Mouse (Mus musculus) C2C12 (cell line): ENCODE results near the gene Pcnx. TPM values are rescaled to one million over a fixed set of nuclear protein-coding genes. Genes with fewer than 3 reads are reported as not detected.

Experiments used
- H3K27me3 ChIP-seq: one replicate; pipeline ENCODE4 v1.6.1; 2011; ENCODE audit not compliant: control insufficient read depth, insufficient read depth, insufficient read length
- H3K36me3 ChIP-seq: one replicate; pipeline ENCODE4 v1.6.1; 2011; ENCODE audit not compliant: control insufficient read depth, insufficient read depth
- H3K4me3 ChIP-seq: one replicate; pipeline ENCODE4 v1.5.1; 2011; ENCODE audit warnings: mild to moderate bottlenecking, control low read depth; ENCODE audit not compliant: poor library complexity, insufficient read depth, severe bottlenecking
- H3K79me2 ChIP-seq: one replicate; pipeline ENCODE4 v1.6.1; 2011; ENCODE audit not compliant: control insufficient read depth, insufficient read depth
- H3K79me3 ChIP-seq: one replicate; pipeline ENCODE4 v1.6.1; 2011; ENCODE audit warnings: low read depth, control low read depth
- H3ac ChIP-seq: one replicate; pipeline ENCODE3; 2011; ENCODE audit warnings: low read depth; ENCODE audit not compliant: control insufficient read depth, insufficient read length
- CEBPB ChIP-seq: IDR thresholded peaks from one replicate; pipeline ENCODE4 v1.6.1; 2011; ENCODE audit warnings: low read depth, mild to moderate bottlenecking, control low read depth, moderate library complexity
- CTCF ChIP-seq: IDR thresholded peaks from one replicate; pipeline ENCODE4 v1.5.1; 2011; ENCODE audit not compliant: control insufficient read depth, insufficient read depth, insufficient read length
- FOSL1 ChIP-seq: IDR thresholded peaks from one replicate; pipeline ENCODE4 v1.8.0; 2011; ENCODE audit warnings: mild to moderate bottlenecking, low read length; ENCODE audit not compliant: poor library complexity, insufficient read depth, severe bottlenecking
- MAX ChIP-seq: IDR thresholded peaks from one replicate; pipeline ENCODE4 v1.6.1; 2011; ENCODE audit warnings: mild to moderate bottlenecking, control low read depth
- MYOD1 ChIP-seq: IDR thresholded peaks from one replicate; pipeline ENCODE4 v1.6.1; 2011; ENCODE audit warnings: low read depth; ENCODE audit not compliant: control insufficient read depth, insufficient read length
- MYOG ChIP-seq: IDR thresholded peaks from one replicate; pipeline ENCODE4 v1.6.1; 2011; ENCODE audit not compliant: control insufficient read depth, insufficient read length; ENCODE audit errors: extremely low read depth
- USF1 ChIP-seq: IDR thresholded peaks from one replicate; pipeline ENCODE4 v1.6.1; 2011; ENCODE audit warnings: low read depth, mild to moderate bottlenecking, control low read depth, moderate library complexity
- polyA plus RNA-seq: library from polyadenylated mRNA; unstranded; fragments of >200 nt; fragmentation: generic; extraction: Trizol; gene quantifications from one replicate; pipeline ENCODE4 v1.2.1, GENCODE M21; 2012; ENCODE audit warnings: missing spikeins

Gene Pcnx
- polyA plus RNA-seq, 1 experiment, result 9.1 TPM

GRCm38 (mm10) chr12:81934510-81934909 is 74.7 kb downstream of the Pcnx start:
- H3ac ChIP-seq, result no peak overlapping the region
- no peaks in the 10 kb centered on the region for H3K79me2 ChIP-seq
- H3K36me3 ChIP-seq, result no peaks in the 10 kb centered on the region
- H3K4me3 ChIP-seq, result no peak overlapping the region
- no peaks in the 10 kb centered on the region for H3K79me3 ChIP-seq
- no peaks in the 10 kb centered on the region for H3K27me3 ChIP-seq
- TF ChIP-seq USF1 (no peak), MAX (no peak), CEBPB (no peak), MYOG (no peak), FOSL1 (no peak), MYOD1 (no peak), CTCF (no peak)

GRCm38 (mm10) chr12:81936066-81936465 is 76.2 kb downstream of the Pcnx start:
- Histone ChIP-seq H3K36me3 (no peaks in the 10 kb centered on the region), H3K4me3 (no peak overlapping the region), H3K79me2 (no peaks in the 10 kb centered on the region), H3ac (no peak overlapping the region), H3K79me3 (no peaks in the 10 kb centered on the region), H3K27me3 (no peaks in the 10 kb centered on the region)
- TF ChIP-seq CEBPB (no peak), FOSL1 (no peak), MYOG (no peak), MAX (no peak), USF1 (no peak), MYOD1 (no peak), CTCF (no peak)

- Histone ChIP-seq H3ac (no peak overlapping the region), H3K79me2 (no peaks in the 10 kb centered on the region), H3K79me3 (no peaks in the 10 kb centered on the region), H3K27me3 (no peaks in the 10 kb centered on the region), H3K4me3 (no peak overlapping the region), H3K36me3 (no peaks in the 10 kb centered on the region)
- no peak for TF ChIP-seq CEBPB
- no peak for TF ChIP-seq MAX
- TF ChIP-seq CTCF, result no peak
These were observed 81.4 kb downstream of the Pcnx start for GRCm38 (mm10) chr12:81941191-81941590.

GRCm38 (mm10) chr12:81943331-81944062 is 83.7 kb downstream of the Pcnx start:
- Histone ChIP-seq H3ac (no peak overlapping the region), H3K36me3 (no peaks in the 10 kb centered on the region), H3K27me3 (no peaks in the 10 kb centered on the region), H3K79me3 (no peaks in the 10 kb centered on the region), H3K4me3 (no peak overlapping the region), H3K79me2 (no peaks in the 10 kb centered on the region)
- no peak for TF ChIP-seq USF1
- no peak for TF ChIP-seq MYOG
- no peak for TF ChIP-seq CEBPB
- no peak for TF ChIP-seq MYOD1
- no peak for TF ChIP-seq MAX
- no peak for TF ChIP-seq FOSL1
- TF ChIP-seq CTCF, result no peak

- no peak overlapping the region for H3ac ChIP-seq
- H3K4me3 ChIP-seq, result no peak overlapping the region
- TF ChIP-seq USF1 (no peak), MAX (no peak), CTCF (no peak), FOSL1 (no peak), MYOD1 (no peak), CEBPB (no peak), MYOG (no peak)
- peaks cover 3% of the 10 kb centered on the region for H3K36me3 ChIP-seq
- H3K79me2 ChIP-seq, result no peaks in the 10 kb centered on the region
- no peaks in the 10 kb centered on the region for H3K27me3 ChIP-seq
- H3K79me3 ChIP-seq, result no peaks in the 10 kb centered on the region
These were observed 89.2 kb downstream of the Pcnx start for GRCm38 (mm10) chr12:81949026-81949425.

- TF ChIP-seq MAX, result no peak
- no peaks in the 10 kb centered on the region for H3K27me3 ChIP-seq
- H3K79me2 ChIP-seq, result no peaks in the 10 kb centered on the region
- no peak overlapping the region for H3ac ChIP-seq
- no peak overlapping the region for H3K4me3 ChIP-seq
- peaks cover 3% of the 10 kb centered on the region for H3K36me3 ChIP-seq
- H3K79me3 ChIP-seq, result no peaks in the 10 kb centered on the region
These were observed 90.2 kb downstream of the Pcnx start for GRCm38 (mm10) chr12:81950016-81950415.
